Comparison of ENCODE assay signal across 30 mouse cellular contexts in genomic region chr8:79447260-79447853, GRCm38 (mm10). TPM values are rescaled to one million over a fixed set of nuclear protein-coding genes. Genes with fewer than 3 reads are reported as not detected.
A peak's percentile ranks its signal among the peaks of the same experiment; 100 is the strongest.
DNase-seq lines count a peak whose midpoint lies in the region; ATAC-seq and TF ChIP-seq lines count a peak whose summit lies in the region.
"Had no signal": no experiment of that assay in that cellular context is flagged by ENCODE, and none has a peak within 500 bp of the region (broad histone marks: within the 10 kb centered on the region; RNA-seq: fewer than 3 reads in every experiment).

No protein-coding gene starts in this region.

- H3K9me3 ChIP-seq in liver, embryonic 11.5 days (ENCODE audit: control insufficient read depth, low read length): no peaks in the 10 kb centered on the region
- H3K9me3 ChIP-seq in kidney, embryonic 16.5 days (ENCODE audit: low read length): no peaks in the 10 kb centered on the region
- H3K9me3 ChIP-seq in forebrain, embryonic 11.5 days (ENCODE audit: control insufficient read depth, low read length): no peaks in the 10 kb centered on the region
- H3K9me3 ChIP-seq: embryonic facial prominence, embryonic 13.5 days; forebrain, embryonic 10.5 days; heart, embryonic 13.5 days; hindbrain, embryonic 10.5 days; kidney, embryonic 15.5 days; midbrain, embryonic 15.5 days had no signal

- no peak overlapping the region for H3K4me3 ChIP-seq in liver, adult 2 months (ENCODE audit: insufficient read depth, low read depth, low read length)
- H3K4me3 ChIP-seq in liver, embryonic 11.5 days (ENCODE audit: low read depth, low read length): no peak overlapping the region
- H3K4me3 ChIP-seq in bone marrow, adult 2 months (replicated peaks; ENCODE audit: control insufficient read depth, low read depth, low read length): no peak overlapping the region
- H3K4me3 ChIP-seq in macrophage (ENCODE audit: inconsistent target): no peak overlapping the region
- H3K4me3 ChIP-seq in kidney, embryonic 16.5 days (ENCODE audit: low read length): no peak overlapping the region
- H3K4me3 ChIP-seq in forebrain, embryonic 11.5 days (ENCODE audit: low read depth, low read length): no peak overlapping the region
- H3K4me3 ChIP-seq: embryonic facial prominence, embryonic 13.5 days; forebrain, embryonic 10.5 days; heart, embryonic 13.5 days; hindbrain, embryonic 10.5 days; kidney, embryonic 15.5 days; layer of hippocampus, adult 2 months; midbrain, embryonic 15.5 days had no signal

- H3K27ac ChIP-seq in liver, adult 2 months (replicated peaks; ENCODE audit: insufficient read depth, low read depth, low read length): no peak overlapping the region; the same call in 1 of the 2 replicates
- H3K27ac ChIP-seq in liver, embryonic 11.5 days (ENCODE audit: low read depth, low read length): no peak overlapping the region
- H3K27ac ChIP-seq in bone marrow, adult 2 months (ENCODE audit: control insufficient read depth, insufficient read depth, low read depth, low read length, poor library complexity): 0 out of 2 replicates have a peak overlapping the region, but pooled peaks have one; percentile 43
- H3K27ac ChIP-seq in macrophage: peak overlapping the region; percentile 77
- no peak overlapping the region for H3K27ac ChIP-seq in kidney, embryonic 16.5 days (ENCODE audit: low read length)
- H3K27ac ChIP-seq in forebrain, embryonic 11.5 days (ENCODE audit: low read depth, low read length): no peak overlapping the region
- H3K27ac ChIP-seq: embryonic facial prominence, embryonic 13.5 days; forebrain, embryonic 10.5 days; heart, embryonic 13.5 days; hindbrain, embryonic 10.5 days; kidney, embryonic 15.5 days; layer of hippocampus, adult 2 months; midbrain, embryonic 15.5 days had no signal

- no peak for TF ChIP-seq POLR2A in liver, adult 2 months (IDR thresholded peaks at IDR 0.05; ENCODE audit: extremely low read depth, insufficient read depth, low read length)
- no peak for TF ChIP-seq POLR2A in bone marrow, adult 2 months (IDR thresholded peaks at IDR 0.05; ENCODE audit: borderline replicate concordance, control insufficient read depth, low read depth, low read length)

- WGBS in liver, adult 2 months: 75% methylated on average over 10 of the region's 10 CpGs
- 61% methylated on average over 10 of the region's 10 CpGs for WGBS in liver, embryonic 11.5 days
- WGBS in bone marrow, adult 2 months: 18% methylated on average over 10 of the region's 10 CpGs
- WGBS in macrophage (ENCODE audit: missing documents): 3% methylated on average over 10 of the region's 10 CpGs
- WGBS in kidney, embryonic 16.5 days: 80% methylated on average over 10 of the region's 10 CpGs
- 88% methylated on average over 10 of the region's 10 CpGs for WGBS in forebrain, embryonic 11.5 days

- H3K4me1 ChIP-seq in liver, adult 2 months (ENCODE audit: control insufficient read depth, insufficient read depth, low read length): no peaks in the 10 kb centered on the region
- H3K4me1 ChIP-seq in liver, embryonic 11.5 days (replicated peaks; ENCODE audit: control insufficient read depth, insufficient read depth, low read length): no peaks in the 10 kb centered on the region
- H3K4me1 ChIP-seq in bone marrow, adult 2 months (ENCODE audit: control insufficient read depth, insufficient read depth, low read length): peaks cover 2% of the 10 kb centered on the region; the same call in 1 of the 2 replicates
- H3K4me1 ChIP-seq in kidney, embryonic 16.5 days (ENCODE audit: insufficient read depth, low read length): no peaks in the 10 kb centered on the region
- H3K4me1 ChIP-seq in forebrain, embryonic 11.5 days (replicated peaks; ENCODE audit: control insufficient read depth, insufficient read depth, low read length): no peaks in the 10 kb centered on the region
- H3K4me1 ChIP-seq: forebrain, embryonic 10.5 days; heart, embryonic 13.5 days; hindbrain, embryonic 10.5 days; kidney, embryonic 15.5 days; midbrain, embryonic 15.5 days had no signal

- H3K4me2 ChIP-seq in liver, embryonic 11.5 days: no peak overlapping the region
- H3K4me2 ChIP-seq in kidney, embryonic 16.5 days (replicated peaks; ENCODE audit: low read depth, low read length): no peak overlapping the region
- no peak overlapping the region for H3K4me2 ChIP-seq in forebrain, embryonic 11.5 days (ENCODE audit: low read depth, low read length, severe bottlenecking)
- H3K4me2 ChIP-seq: embryonic facial prominence, embryonic 13.5 days; heart, embryonic 13.5 days; kidney, embryonic 15.5 days; midbrain, embryonic 15.5 days had no signal

- no peaks in the 10 kb centered on the region for H3K27me3 ChIP-seq in liver, adult 2 months (ENCODE audit: control insufficient read depth, insufficient read depth, low read length)
- H3K27me3 ChIP-seq in liver, embryonic 11.5 days (replicated peaks; ENCODE audit: control insufficient read depth, insufficient read depth, low read length): no peaks in the 10 kb centered on the region
- H3K27me3 ChIP-seq in kidney, embryonic 16.5 days (ENCODE audit: insufficient read depth, low read length): no peaks in the 10 kb centered on the region
- H3K27me3 ChIP-seq in forebrain, embryonic 11.5 days (ENCODE audit: control insufficient read depth, insufficient read depth, low read length): no peaks in the 10 kb centered on the region
- H3K27me3 ChIP-seq: embryonic facial prominence, embryonic 13.5 days; heart, embryonic 13.5 days; kidney, embryonic 15.5 days; midbrain, embryonic 15.5 days had no signal

- H3K79me2 ChIP-seq in liver, adult 2 months (ENCODE audit: control insufficient read depth, insufficient read depth, low read length): no peaks in the 10 kb centered on the region
- H3K79me2 ChIP-seq in macrophage (ENCODE audit: inconsistent target): no peaks in the 10 kb centered on the region

- TF ChIP-seq CTCF in liver, adult 2 months (IDR thresholded peaks at IDR 0.05; ENCODE audit: low read depth, low read length): no peak
- TF ChIP-seq CTCF in bone marrow, adult 2 months (IDR thresholded peaks at IDR 0.05; ENCODE audit: control insufficient read depth, insufficient read depth, low read length): no peak

- peak; percentile 22 for DNase-seq in liver, adult 2 months (ENCODE audit: extremely low read depth, low read depth, low spot score)
- DNase-seq in liver, embryonic 11.5 days (ENCODE audit: low spot score): no peak
- peak; percentile 47 for DNase-seq in A20 (ENCODE audit: low read depth, low spot score)
- DNase-seq in urinary bladder, postnatal 14 days (ENCODE audit: low spot score): no peak
- no peak for DNase-seq in forebrain, embryonic 11.5 days (ENCODE audit: low spot score)
- DNase-seq: adrenal gland, adult 8-10 months; B cell, adult 2 months; cerebellum, adult 11 months; cerebellum, adult 9-10 months; forebrain, postnatal 0 days; gastrocnemius, postnatal 25 days; heart, postnatal 10 days; kidney, adult 18-20 months; kidney, postnatal 36 days; left cerebral cortex, postnatal 4 days; liver; right cerebral cortex, postnatal 25 days; thymus, postnatal 4 days had no signal

- ATAC-seq in liver, embryonic 11.5 days (replicated peaks; ENCODE audit: low FRiP score): no peak
- no peak for ATAC-seq in kidney, embryonic 16.5 days (ENCODE audit: low FRiP score, low TSS enrichment)
- ATAC-seq in forebrain, embryonic 11.5 days (replicated peaks; ENCODE audit: low FRiP score): no peak
- ATAC-seq: activated CD4-positive, CD25-positive, alpha-beta regulatory T cell, adult 4 months; forebrain, postnatal 0 days; hindbrain, embryonic 16.5 days; midbrain, embryonic 15.5 days had no signal

- H3K9ac ChIP-seq in liver, adult 2 months (ENCODE audit: low read depth, low read length): no peak overlapping the region
- H3K9ac ChIP-seq in liver, embryonic 11.5 days (ENCODE audit: low read depth, low read length): no peak overlapping the region
- H3K9ac ChIP-seq in kidney, embryonic 16.5 days (replicated peaks; ENCODE audit: low read length): no peak overlapping the region
- H3K9ac ChIP-seq in forebrain, embryonic 11.5 days (ENCODE audit: low read length): no peak overlapping the region
- H3K9ac ChIP-seq: embryonic facial prominence, embryonic 13.5 days; forebrain, postnatal 0 days; heart, embryonic 13.5 days; kidney, embryonic 15.5 days; midbrain, embryonic 15.5 days had no signal

- H3K36me3 ChIP-seq in liver, adult 2 months (ENCODE audit: control insufficient read depth, insufficient read depth, low read length): no peaks in the 10 kb centered on the region
- H3K36me3 ChIP-seq in liver, embryonic 11.5 days (ENCODE audit: control insufficient read depth, insufficient read depth, low read length): no peaks in the 10 kb centered on the region
- H3K36me3 ChIP-seq in macrophage (ENCODE audit: inconsistent target): no peaks in the 10 kb centered on the region
- H3K36me3 ChIP-seq in kidney, embryonic 16.5 days (ENCODE audit: insufficient read depth, low read length): no peaks in the 10 kb centered on the region
- no peaks in the 10 kb centered on the region for H3K36me3 ChIP-seq in forebrain, embryonic 11.5 days (ENCODE audit: control insufficient read depth, insufficient read depth, low read length)
- H3K36me3 ChIP-seq: embryonic facial prominence, embryonic 13.5 days; forebrain, embryonic 10.5 days; heart, embryonic 13.5 days; hindbrain, embryonic 10.5 days; kidney, embryonic 15.5 days; midbrain, embryonic 15.5 days had no signal

RNA-seq across cellular contexts. Expression of gene Smad1, which starts 48.0 kb away (rescaled TPM):
- total RNA-seq in liver, adult 2 months (2014; rRNA removed): 10.8 and 12.0 TPM in 2 replicates
- 17.5 and 25.5 TPM in 2 replicates for polyA plus RNA-seq in liver, adult 2 months (2012; rRNA removed)
- polyA plus RNA-seq in liver, embryonic 11.5 days (2014; fragmentation: Nextera tagmentation; extraction: Ambion mirVana): 18.5 TPM in 2 replicates
- 5.3 and 5.6 TPM in 2 replicates for polyA plus RNA-seq in bone marrow, adult 2 months (2011; ENCODE audit: insufficient read depth, insufficient read length, low replicate concordance, missing spikeins)
- total RNA-seq in macrophage (2018; cell fraction: chromatin; rRNA removed): 10 to 100 TPM in 24 of 26 experiments, 1 to 10 TPM in 2; 6.6 to 55.1 (median 29.4) TPM
- 10 to 100 TPM in 25 of 26 experiments, 1 to 10 TPM in 1; 9.9 to 29.1 (median 18.0) TPM for total RNA-seq in macrophage (2018; cell fraction: cytosol; rRNA removed)
- total RNA-seq in macrophage (2018; cell fraction: nucleus; rRNA removed): 10 to 100 TPM; 10.4 to 43.5 (median 26.7) TPM
- 11.2 to 13.8 TPM (median 12.7 TPM) in 3 replicates for polyA plus RNA-seq in macrophage (2018)
- 38.3 and 42.8 TPM in 2 replicates for polyA plus RNA-seq in kidney, embryonic 16.5 days (2015; fragmentation: Nextera tagmentation; extraction: Ambion mirVana)
- 57.6 and 64.8 TPM in 2 replicates for polyA plus RNA-seq in forebrain, embryonic 11.5 days (2014; fragmentation: Nextera tagmentation; extraction: Ambion mirVana)

Comparison
In these comparisons a context has a peak if more than half of its experiments do, and no peak if none do; other contexts are left out.
1. DNase-seq: peak in liver, adult 2 months (single experiment) and A20 (single experiment); none in liver, embryonic 11.5 days (single experiment), urinary bladder, postnatal 14 days (single experiment) and forebrain, embryonic 11.5 days (single experiment).
2. H3K27ac ChIP-seq: peak in bone marrow, adult 2 months (single experiment) and macrophage (single experiment); none in liver, adult 2 months (single experiment), liver, embryonic 11.5 days (single experiment), kidney, embryonic 16.5 days (single experiment) and forebrain, embryonic 11.5 days (single experiment).